Mouse (Mus musculus): ENCODE results near the gene 1700001O22Rik. TPM values are rescaled to one million over a fixed set of nuclear protein-coding genes. Genes with fewer than 3 reads are reported as not detected.

Gene 1700001O22Rik
- total and polyA plus RNA-seq, 3 experiments = not detected

GRCm38 (mm10) chr2:30766446-30766845 lies 37.0 kb downstream of the 1700001O22Rik start:
- Histone ChIP-seq H3K9me3 (replicated peaks; ENCODE audit: low read length) (peaks cover 23% of the 10 kb centered on the region), H3K27me3 (replicated peaks) (peaks cover 13% of the 10 kb centered on the region), H3K4me1 (ENCODE audit: control insufficient read depth in 1 of 2, insufficient read depth in 2 of 2) (peaks cover 8 to 27% of the 10 kb centered on the region in 2 experiments), H3K79me2 (replicated peaks; ENCODE audit: control insufficient read depth, extremely low read depth, insufficient read depth, poor library complexity, severe bottlenecking) (no peaks in the 10 kb centered on the region), H3K4me3 (replicated peaks in 1 of 3; ENCODE audit: low read depth in 2 of 3, low read length in 2 of 3, poor library complexity in 1 of 3) (no peak overlapping the region), H3K4me2 (ENCODE audit: insufficient read depth, low read depth, poor library complexity, severe bottlenecking) (no peak overlapping the region), H3K9ac (ENCODE audit: insufficient read depth, low read depth) (no peak overlapping the region), H3K36me3 (replicated peaks in 1 of 2; ENCODE audit: control insufficient read depth in 1 of 2, insufficient read depth in 1 of 2, low read length in 1 of 2) (no peaks in the 10 kb centered on the region), H3K27ac (ENCODE audit: insufficient read depth, low read depth) (no peak overlapping the region)
- TF ChIP-seq RAD21 (IDR thresholded peaks at IDR 0.05; ENCODE audit: low read depth, low read length) (no peak), ZKSCAN1 (IDR thresholded peaks at IDR 0.05; ENCODE audit: borderline replicate concordance, low read depth, low read length) (no peak), ELF1 (IDR thresholded peaks at IDR 0.05; ENCODE audit: low read depth, low read length) (no peak), EP300 (IDR thresholded peaks at IDR 0.05; ENCODE audit: low read length) (no peak), SIN3A (IDR thresholded peaks at IDR 0.05; ENCODE audit: low read length) (no peak), POLR2A (IDR thresholded peaks at IDR 0.05; ENCODE audit: low read depth, low read length) (no peak), POLR2AphosphoS2 (IDR thresholded peaks at IDR 0.05; ENCODE audit: low read depth, low read length) (no peak), MXI1 (IDR thresholded peaks at IDR 0.05; ENCODE audit: low read depth, low read length) (no peak)
- dilution Hi-C loops (cut with MboI; ENCODE audit: extremely low pct_ligation_motif_present, extremely low pct_unique_long_range_greater_than_20kb, low sequenced_read_pairs) = no loop called here
- DNase-seq (ENCODE audit: extremely low read depth) = no peak
- in situ Hi-C loops (cut with MboI; ENCODE audit: low pct_ligation_motif_present, low pct_unique_long_range_greater_than_20kb, low sequenced_read_pairs) = no loop called here

GRCm38 (mm10) chr2:30760706-30761105 lies 42.8 kb downstream of the 1700001O22Rik start:
- peaks cover 0 to 8% of the 10 kb centered on the region in 2 experiments; a peak in 1 of 4 replicates for H3K4me1 ChIP-seq (ENCODE audit: control insufficient read depth in 1 of 2, insufficient read depth in 2 of 2)
- H3K4me3 ChIP-seq (replicated peaks in 1 of 3; ENCODE audit: low read depth in 2 of 3, low read length in 2 of 3, poor library complexity in 1 of 3) = no peak overlapping the region
- H3K27me3 ChIP-seq (replicated peaks) = peaks cover 13% of the 10 kb centered on the region
- DNase-seq (ENCODE audit: extremely low read depth) = no peak
- no peaks in the 10 kb centered on the region for H3K79me2 ChIP-seq (replicated peaks; ENCODE audit: control insufficient read depth, extremely low read depth, insufficient read depth, poor library complexity, severe bottlenecking)
- dilution Hi-C loops (cut with MboI; ENCODE audit: extremely low pct_ligation_motif_present, extremely low pct_unique_long_range_greater_than_20kb, low sequenced_read_pairs) (no loop called here), in situ Hi-C loops (cut with MboI; ENCODE audit: low pct_ligation_motif_present, low pct_unique_long_range_greater_than_20kb, low sequenced_read_pairs) (no loop called here)
- H3K36me3 ChIP-seq (replicated peaks in 1 of 2; ENCODE audit: control insufficient read depth in 1 of 2, insufficient read depth in 1 of 2, low read length in 1 of 2) = no peaks in the 10 kb centered on the region
- no peak overlapping the region for H3K27ac ChIP-seq (ENCODE audit: insufficient read depth, low read depth)
- TF ChIP-seq IRF4 (IDR thresholded peaks at IDR 0.05; ENCODE audit: low read depth, low read length) (no peak), GABPA (IDR thresholded peaks at IDR 0.05; ENCODE audit: insufficient replicate concordance, low read depth, low read length) (no peak), NRF1 (IDR thresholded peaks at IDR 0.05; ENCODE audit: low read depth, low read length) (no peak), ETS1 (conservative IDR thresholded peaks at IDR 0.05; ENCODE audit: low read depth, low read length) (no peak), JUN (IDR thresholded peaks at IDR 0.05; ENCODE audit: insufficient read depth, low read depth, low read length) (no peak), EP300 (IDR thresholded peaks at IDR 0.05; ENCODE audit: low read length) (no peak), SIN3A (IDR thresholded peaks at IDR 0.05; ENCODE audit: low read length) (no peak), MAFK (IDR thresholded peaks at IDR 0.05; ENCODE audit: insufficient replicate concordance, low read length) (no peak), USF1 (IDR thresholded peaks at IDR 0.05; ENCODE audit: low read depth, low read length) (no peak), E2F4 (IDR thresholded peaks at IDR 0.05; ENCODE audit: insufficient replicate concordance, low read depth, low read length) (no peak), UBTF (IDR thresholded peaks at IDR 0.05; ENCODE audit: low read depth, low read length) (no peak), USF2 (conservative IDR thresholded peaks at IDR 0.05; ENCODE audit: low read depth, low read length) (no peak), TBP (conservative IDR thresholded peaks at IDR 0.05; ENCODE audit: low read depth, low read length) (no peak)
- peaks cover 32% of the 10 kb centered on the region for H3K9me3 ChIP-seq (replicated peaks; ENCODE audit: low read length)
- H3K4me2 ChIP-seq (ENCODE audit: insufficient read depth, low read depth, poor library complexity, severe bottlenecking) = no peak overlapping the region
- no peak overlapping the region for H3K9ac ChIP-seq (ENCODE audit: insufficient read depth, low read depth)

Measured in CH12.LX (cell line).